Mouse (Mus musculus): ENCODE measurements around the gene Ccdc65. TPM values are rescaled to one million over a fixed set of nuclear protein-coding genes. Genes with fewer than 3 reads are reported as not detected.

The Ccdc65 gene
- total and polyA plus RNA-seq, 3 experiments, result 0.60 TPM; not detected in 2

DNA sequence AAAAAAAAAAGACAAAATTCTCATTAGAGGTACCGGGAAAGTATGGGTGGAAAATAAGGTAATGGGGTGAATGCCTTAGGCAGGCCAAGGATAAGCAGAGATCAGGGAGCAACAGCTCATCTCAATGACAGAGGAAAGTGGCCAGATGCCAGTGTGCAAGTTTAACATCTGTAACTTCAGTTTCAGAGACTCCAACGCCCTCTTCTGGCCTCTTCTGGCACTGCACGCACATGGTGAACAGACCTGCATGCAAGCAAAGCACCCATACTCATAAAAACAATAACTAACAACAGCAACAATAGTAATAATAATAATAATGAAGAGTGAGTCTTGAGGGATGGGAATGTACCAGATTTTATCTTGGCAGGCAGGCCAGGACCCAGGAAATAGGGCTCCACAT is 22.1 kb upstream of the Ccdc65 start:
- no peak for ATAC-seq (ENCODE audit: extremely low read depth, insufficient number of reproducible peaks, low FRiP score, poor library complexity, severe bottlenecking)
- no peaks in the 10 kb centered on the region for H3K36me3 ChIP-seq (replicated peaks)
- H3K27me3 ChIP-seq (ENCODE audit: insufficient read depth, low read length), result peaks cover 20% of the 10 kb centered on the region
- no peak for TF ChIP-seq GATA2 (IDR thresholded peaks at IDR 0.05; ENCODE audit: borderline replicate concordance, low read depth, low read length)
- TF ChIP-seq POLR2AphosphoS5 (IDR thresholded peaks at IDR 0.05; ENCODE audit: insufficient replicate concordance, low read depth, low read length), result no peak
- TF ChIP-seq CTCF (IDR thresholded peaks at IDR 0.05; ENCODE audit: low read depth, low read length), result 0 out of 2 replicates have a peak, but pooled peaks have one; percentile 15
- H3K9me3 ChIP-seq (replicated peaks), result peaks cover 2% of the 10 kb centered on the region
- H3K4me1 ChIP-seq (ENCODE audit: insufficient read depth, low read depth, low read length), result peaks cover 63% of the 10 kb centered on the region
- no peak overlapping the region for H3K4me3 ChIP-seq (ENCODE audit: low read depth, low read length)
- DNase-seq (ENCODE audit: low spot score), result no peak

DNA sequence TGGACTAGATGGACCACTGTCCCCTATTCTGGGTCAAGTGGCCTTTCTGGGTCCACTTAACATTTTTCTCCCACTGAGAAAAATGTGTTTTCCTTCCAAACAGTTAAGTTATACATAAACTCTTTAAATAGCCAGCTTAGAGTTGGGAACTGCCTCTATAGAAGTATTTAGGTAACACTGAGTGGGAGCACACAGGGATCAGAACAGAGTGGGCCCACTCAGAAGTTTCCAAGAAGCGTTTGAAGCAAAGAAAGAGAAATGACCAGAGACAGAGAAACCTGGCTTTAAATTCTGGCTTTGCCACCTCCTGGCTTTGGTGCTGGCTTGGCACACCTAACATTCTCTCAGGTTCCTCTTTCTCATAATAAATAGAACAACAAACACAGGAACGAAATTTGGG is 18.3 kb upstream of the Ccdc65 start:
- peaks cover 37% of the 10 kb centered on the region for H3K4me1 ChIP-seq (ENCODE audit: insufficient read depth, low read depth, low read length)
- ATAC-seq (ENCODE audit: extremely low read depth, insufficient number of reproducible peaks, low FRiP score, poor library complexity, severe bottlenecking) (no peak), DNase-seq (ENCODE audit: low spot score) (no peak)
- H3K4me3 ChIP-seq (ENCODE audit: low read depth, low read length), result no peak overlapping the region
- H3K27me3 ChIP-seq (ENCODE audit: insufficient read depth, low read length), result peaks cover 36% of the 10 kb centered on the region
- H3K36me3 ChIP-seq (replicated peaks), result no peaks in the 10 kb centered on the region
- TF ChIP-seq TAL1 (conservative IDR thresholded peaks at IDR 0.05; ENCODE audit: low read depth, low read length) (no peak), GATA2 (IDR thresholded peaks at IDR 0.05; ENCODE audit: borderline replicate concordance, low read depth, low read length) (no peak), POLR2AphosphoS5 (IDR thresholded peaks at IDR 0.05; ENCODE audit: insufficient replicate concordance, low read depth, low read length) (no peak), CTCF (IDR thresholded peaks at IDR 0.05; ENCODE audit: low read depth, low read length) (no peak), GATA1 (IDR thresholded peaks at IDR 0.05; ENCODE audit: borderline replicate concordance, low read length) (no peak)
- peaks cover 2% of the 10 kb centered on the region for H3K9me3 ChIP-seq (replicated peaks)

DNA sequence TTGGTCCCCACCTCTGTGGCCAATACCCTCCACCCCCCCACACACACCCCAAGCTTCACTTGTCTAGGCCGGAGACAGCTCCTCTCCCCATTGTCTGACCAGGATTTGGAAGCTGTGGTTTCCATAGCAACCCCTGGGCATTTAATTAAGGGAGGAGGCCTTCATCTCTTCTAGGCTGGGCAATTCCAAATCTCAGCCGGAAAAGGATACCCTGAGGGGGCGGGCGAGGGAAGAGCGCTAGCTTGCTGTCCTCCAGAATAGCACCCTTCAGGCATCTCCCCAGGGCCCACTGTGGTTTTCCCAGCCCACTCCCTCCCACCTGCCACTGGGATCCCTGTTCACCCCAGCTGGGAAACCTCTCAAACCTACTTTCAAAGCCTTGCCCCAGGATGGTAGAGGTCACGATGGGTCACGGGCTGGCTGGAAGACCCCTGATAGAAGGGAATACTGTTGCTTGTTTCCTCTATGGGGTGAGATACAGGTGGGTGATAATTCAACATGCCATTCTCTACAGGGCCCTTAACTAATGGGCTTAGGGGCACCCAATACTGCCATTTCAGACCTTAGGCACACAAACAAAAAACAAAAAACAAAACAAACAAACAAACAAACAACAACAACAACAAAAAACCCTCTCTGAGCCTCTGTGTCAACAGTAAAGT is 16.4 kb upstream of the Ccdc65 start:
- Histone ChIP-seq H3K27me3 (ENCODE audit: insufficient read depth, low read length) (peaks cover 44% of the 10 kb centered on the region), H3K36me3 (replicated peaks) (no peaks in the 10 kb centered on the region), H3K4me1 (ENCODE audit: insufficient read depth, low read depth, low read length) (peaks cover 34% of the 10 kb centered on the region), H3K9me3 (replicated peaks) (no peaks in the 10 kb centered on the region; the same call in 1 of the 2 replicates), H3K4me3 (ENCODE audit: low read depth, low read length) (no peak overlapping the region)
- TF ChIP-seq CTCF (IDR thresholded peaks at IDR 0.05; ENCODE audit: low read depth, low read length) (no peak), GATA1 (IDR thresholded peaks at IDR 0.05; ENCODE audit: borderline replicate concordance, low read length) (no peak), GATA2 (IDR thresholded peaks at IDR 0.05; ENCODE audit: borderline replicate concordance, low read depth, low read length) (no peak), POLR2AphosphoS5 (IDR thresholded peaks at IDR 0.05; ENCODE audit: insufficient replicate concordance, low read depth, low read length) (no peak), TAL1 (conservative IDR thresholded peaks at IDR 0.05; ENCODE audit: low read depth, low read length) (no peak)
- DNase-seq (ENCODE audit: low spot score) (no peak), ATAC-seq (ENCODE audit: extremely low read depth, insufficient number of reproducible peaks, low FRiP score, poor library complexity, severe bottlenecking) (no peak)

GRCm38 (mm10) chr15:98692171-98692715 is 15.8 kb upstream of the Ccdc65 start:
- TF ChIP-seq TAL1 (conservative IDR thresholded peaks at IDR 0.05; ENCODE audit: low read depth, low read length), result no peak
- Histone ChIP-seq H3K4me1 (ENCODE audit: insufficient read depth, low read depth, low read length) (peaks cover 34% of the 10 kb centered on the region), H3K36me3 (replicated peaks) (no peaks in the 10 kb centered on the region), H3K4me3 (ENCODE audit: low read depth, low read length) (no peak overlapping the region), H3K9me3 (replicated peaks) (no peaks in the 10 kb centered on the region; the same call in 1 of the 2 replicates), H3K27me3 (ENCODE audit: insufficient read depth, low read length) (peaks cover 44% of the 10 kb centered on the region)
- DNase-seq (ENCODE audit: low spot score) (no peak), ATAC-seq (ENCODE audit: extremely low read depth, insufficient number of reproducible peaks, low FRiP score, poor library complexity, severe bottlenecking) (no peak)

- TF ChIP-seq GATA2 (IDR thresholded peaks at IDR 0.05; ENCODE audit: borderline replicate concordance, low read depth, low read length), result no peak
- TF ChIP-seq CTCF (IDR thresholded peaks at IDR 0.05; ENCODE audit: low read depth, low read length), result no peak
- no peak for TF ChIP-seq TAL1 (conservative IDR thresholded peaks at IDR 0.05; ENCODE audit: low read depth, low read length)
- no peak for TF ChIP-seq GATA1 (IDR thresholded peaks at IDR 0.05; ENCODE audit: borderline replicate concordance, low read length)
- TF ChIP-seq POLR2AphosphoS5 (IDR thresholded peaks at IDR 0.05; ENCODE audit: insufficient replicate concordance, low read depth, low read length), result no peak
- peaks cover 42% of the 10 kb centered on the region for H3K27me3 ChIP-seq (ENCODE audit: insufficient read depth, low read length)
Measured at GRCm38 (mm10) chr15:98695726-98696125, 12.3 kb upstream of the Ccdc65 start.

DNA sequence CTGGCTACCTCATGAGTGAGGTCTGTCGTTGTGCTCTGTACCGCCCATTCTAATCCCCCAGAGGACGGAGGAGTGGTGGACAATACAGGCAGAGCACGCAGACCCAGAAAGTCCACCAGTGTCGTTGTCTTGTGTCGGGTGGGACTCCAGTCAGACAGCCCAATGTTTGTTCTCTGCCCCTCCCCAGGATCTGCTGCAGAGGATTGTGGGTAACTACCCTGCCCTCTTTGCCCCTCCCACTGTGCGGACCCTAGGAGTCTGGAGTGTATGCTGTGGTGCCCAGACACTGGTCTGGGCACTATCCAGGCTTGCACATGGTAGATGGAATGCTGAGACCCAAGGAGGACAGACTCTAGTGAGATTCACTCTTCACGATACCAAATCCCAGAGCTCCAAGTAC is 11.8 kb upstream of the Ccdc65 start:
- DNase-seq (ENCODE audit: low spot score) (no peak), ATAC-seq (ENCODE audit: extremely low read depth, insufficient number of reproducible peaks, low FRiP score, poor library complexity, severe bottlenecking) (no peak)
- no peak overlapping the region for H3K4me3 ChIP-seq (ENCODE audit: low read depth, low read length)
- peaks cover 28% of the 10 kb centered on the region for H3K4me1 ChIP-seq (ENCODE audit: insufficient read depth, low read depth, low read length)
- no peaks in the 10 kb centered on the region for H3K9me3 ChIP-seq (replicated peaks)
- TF ChIP-seq GATA2 (IDR thresholded peaks at IDR 0.05; ENCODE audit: borderline replicate concordance, low read depth, low read length) (no peak), GATA1 (IDR thresholded peaks at IDR 0.05; ENCODE audit: borderline replicate concordance, low read length) (no peak), CTCF (IDR thresholded peaks at IDR 0.05; ENCODE audit: low read depth, low read length) (no peak), TAL1 (conservative IDR thresholded peaks at IDR 0.05; ENCODE audit: low read depth, low read length) (no peak), POLR2AphosphoS5 (IDR thresholded peaks at IDR 0.05; ENCODE audit: insufficient replicate concordance, low read depth, low read length) (no peak)
- H3K27me3 ChIP-seq (ENCODE audit: insufficient read depth, low read length), result peaks cover 43% of the 10 kb centered on the region
- H3K36me3 ChIP-seq (replicated peaks), result no peaks in the 10 kb centered on the region

More at GRCm38 (mm10) chr15:98695726-98696125, 12.3 kb upstream of the Ccdc65 start:
- H3K4me3 ChIP-seq (ENCODE audit: low read depth, low read length), result no peak overlapping the region
- no peaks in the 10 kb centered on the region for H3K36me3 ChIP-seq (replicated peaks)
- no peaks in the 10 kb centered on the region for H3K9me3 ChIP-seq (replicated peaks)
- ATAC-seq (ENCODE audit: extremely low read depth, insufficient number of reproducible peaks, low FRiP score, poor library complexity, severe bottlenecking), result no peak
- DNase-seq (ENCODE audit: low spot score), result no peak
- peaks cover 30% of the 10 kb centered on the region for H3K4me1 ChIP-seq (ENCODE audit: insufficient read depth, low read depth, low read length)

Measured in G1E (cell line).